Mouse (Mus musculus) naive thymus-derived CD4-positive, alpha-beta T cell, adult 2 months (primary cell): Measurements from ENCODE around the gene Ccdc92b.

Experiments used
- DNase-seq: peaks from one replicate; pipeline ENCODE4 v3.0.0-alpha.2; 2011; ENCODE audit warnings: low read depth

Ccdc92b gene

GRCm38 (mm10) chr11:74653385-74653784 lies 34.0 kb downstream of the Ccdc92b start:
- no peak for DNase-seq

- DNase-seq = no peak
Observed at GRCm38 (mm10) chr11:74655941-74656340, 36.5 kb downstream of the Ccdc92b start.

GRCm38 (mm10) chr11:74660336-74660735 lies 40.9 kb downstream of the Ccdc92b start:
- DNase-seq = no peak

GRCm38 (mm10) chr11:74661641-74662040 lies 42.2 kb downstream of the Ccdc92b start:
- no peak for DNase-seq

GRCm38 (mm10) chr11:74662221-74662620 lies 42.8 kb downstream of the Ccdc92b start:
- DNase-seq = no peak

- no peak for DNase-seq
Observed at GRCm38 (mm10) chr11:74664279-74664678, 44.9 kb downstream of the Ccdc92b start.

- no peak for DNase-seq
Observed at GRCm38 (mm10) chr11:74664906-74665305, 45.5 kb downstream of the Ccdc92b start.

- no peak for DNase-seq
Observed at GRCm38 (mm10) chr11:74665631-74666283, 46.4 kb downstream of the Ccdc92b start.

GRCm38 (mm10) chr11:74666284-74666652 lies 46.9 kb downstream of the Ccdc92b start:
- DNase-seq = no peak

GRCm38 (mm10) chr11:74666776-74667581 lies 47.6 kb downstream of the Ccdc92b start:
- DNase-seq = no peak

GRCm38 (mm10) chr11:74667582-74668010 lies 48.2 kb downstream of the Ccdc92b start:
- no peak for DNase-seq

GRCm38 (mm10) chr11:74668466-74668865 lies 49.1 kb downstream of the Ccdc92b start:
- DNase-seq = no peak

- no peak for DNase-seq
Observed at GRCm38 (mm10) chr11:74668971-74669370, 49.6 kb downstream of the Ccdc92b start.

- DNase-seq = no peak
Observed at GRCm38 (mm10) chr11:74670151-74670550, 50.7 kb downstream of the Ccdc92b start.

GRCm38 (mm10) chr11:74671013-74671412 lies 51.6 kb downstream of the Ccdc92b start:
- no peak for DNase-seq

- DNase-seq = no peak
Observed at GRCm38 (mm10) chr11:74671839-74672238, 52.4 kb downstream of the Ccdc92b start.

- DNase-seq = peak; percentile 24
Observed at GRCm38 (mm10) chr11:74672901-74673513, 53.6 kb downstream of the Ccdc92b start.

- DNase-seq = no peak
Observed at GRCm38 (mm10) chr11:74673561-74673960, 54.2 kb downstream of the Ccdc92b start.

GRCm38 (mm10) chr11:74674713-74675112 lies 55.3 kb downstream of the Ccdc92b start:
- DNase-seq = no peak

GRCm38 (mm10) chr11:74675156-74675555 lies 55.8 kb downstream of the Ccdc92b start:
- no peak for DNase-seq
